Mouse (Mus musculus) megakaryocyte, embryonic 14.5 days (primary cell): ENCODE results near the gene Epb41.

Source experiments
- FLI1 ChIP-seq: IDR thresholded peaks from 2 replicates; pipeline ENCODE4 v1.6.1; 2012; ENCODE audit warnings: low read length, inconsistent platforms, mixed read lengths
- GATA1 ChIP-seq: IDR thresholded peaks from 3 replicates; pipeline ENCODE4 v1.6.1; 2012; ENCODE audit warnings: mixed read lengths, low read length, inconsistent platforms, borderline replicate concordance

- TF ChIP-seq GATA1 (peak; percentile 41; the same call in 1 of the 3 replicates), FLI1 (no peak)
These were observed 201.0 kb downstream of the Epb41 start for GRCm38 (mm10) chr4:131874169-131874536.
